Mouse (Mus musculus) limb, embryonic 12.5 days (tissue): ENCODE measurements around the gene Gm12248. TPM values are rescaled to one million over a fixed set of nuclear protein-coding genes. Genes with fewer than 3 reads are reported as not detected.

Experiments
- ATAC-seq: fragments of 200-750 bp; cut with Nextera tagmentation; 2 replicates; pipeline ENCODE4 v1.8.0; 2017; ENCODE audit warnings: low read depth, moderate TSS enrichment; ENCODE audit not compliant: insufficient number of reproducible peaks, insufficient read depth, low FRiP score, low TSS enrichment
- H3K27ac ChIP-seq: fragments of 300-500 bp; sonication (generic); 2 replicates; pipeline ENCODE4 v1.5.1; 2016; ENCODE audit warnings: mild to moderate bottlenecking, moderate library complexity
- H3K27me3 ChIP-seq: fragments of 300-500 bp; sonication (generic); 2 replicates; pipeline ENCODE4 v1.6.1; 2016; ENCODE audit warnings: mild to moderate bottlenecking, moderate library complexity
- H3K36me3 ChIP-seq: fragments of 300-500 bp; sonication (generic); 2 replicates; pipeline ENCODE4 v1.6.1; 2016; ENCODE audit warnings: mild to moderate bottlenecking, moderate library complexity
- H3K4me1 ChIP-seq: fragments of 300-500 bp; sonication (generic); replicated peaks from 2 replicates; pipeline ENCODE4 v1.6.1; 2016
- H3K4me2 ChIP-seq: fragments of 300-500 bp; sonication (generic); 2 replicates; pipeline ENCODE4 v1.6.1; 2016; ENCODE audit warnings: mild to moderate bottlenecking, moderate library complexity
- H3K4me3 ChIP-seq: fragments of 300-500 bp; sonication (generic); replicated peaks from 2 replicates; pipeline ENCODE4 v1.5.1; 2016; ENCODE audit warnings: mild to moderate bottlenecking
- H3K9ac ChIP-seq: fragments of 300-500 bp; sonication (generic); replicated peaks from 2 replicates; pipeline ENCODE4 v1.6.1; 2016; ENCODE audit warnings: mild to moderate bottlenecking, moderate library complexity
- H3K9me3 ChIP-seq: fragments of 300-500 bp; sonication (generic); 2 replicates; pipeline ENCODE4 v1.6.1; 2016; ENCODE audit warnings: mild to moderate bottlenecking, moderate library complexity
- WGBS: fragments of 180-500 bp; shearing (Covaris S2); methylation state at CpG from one replicate; pipeline ENCODE4 v1.1.7; 2016; 5-methylcytosine and 5-hydroxymethylcytosine counted together
- polyA plus RNA-seq: library from polyadenylated mRNA; unstranded; fragments of >200 nt; fragmentation: Nextera tagmentation; extraction: Ambion mirVana; gene quantifications from 2 replicates; pipeline ENCODE4 v1.2.1, GENCODE M21; 2016

Gene Gm12248
- polyA plus RNA-seq, 1 experiment from 2014 or later, result not detected

DNA sequence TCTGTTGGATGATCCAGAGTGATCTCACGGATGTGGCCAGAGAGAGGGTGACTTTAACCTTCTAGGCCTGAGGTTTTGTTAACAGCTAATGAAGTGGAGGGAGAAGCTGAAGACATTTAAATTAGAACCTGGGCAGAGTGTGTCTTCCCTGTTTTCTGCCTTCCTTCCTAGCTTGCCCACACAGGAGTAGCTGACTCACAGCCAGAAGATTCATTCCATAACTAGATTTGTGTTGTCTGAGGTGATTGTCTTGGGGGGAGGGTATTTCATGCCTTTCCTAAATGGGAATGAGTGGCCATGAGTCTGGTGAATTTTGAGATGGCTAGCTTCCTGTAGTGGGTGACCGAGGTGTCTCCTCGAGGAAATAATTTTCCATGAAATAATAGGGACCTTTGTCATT, 76.6 kb downstream of the Gm12248 start:
- Histone ChIP-seq H3K9ac (no peak overlapping the region), H3K27me3 (no peaks in the 10 kb centered on the region), H3K9me3 (no peaks in the 10 kb centered on the region), H3K4me1 (peaks cover 48% of the 10 kb centered on the region), H3K36me3 (no peaks in the 10 kb centered on the region), H3K27ac (no peak overlapping the region), H3K4me3 (no peak overlapping the region), H3K4me2 (no peak overlapping the region)
- no peak for ATAC-seq
- 63% methylated on average over 3 of the region's 3 CpGs for WGBS

DNA sequence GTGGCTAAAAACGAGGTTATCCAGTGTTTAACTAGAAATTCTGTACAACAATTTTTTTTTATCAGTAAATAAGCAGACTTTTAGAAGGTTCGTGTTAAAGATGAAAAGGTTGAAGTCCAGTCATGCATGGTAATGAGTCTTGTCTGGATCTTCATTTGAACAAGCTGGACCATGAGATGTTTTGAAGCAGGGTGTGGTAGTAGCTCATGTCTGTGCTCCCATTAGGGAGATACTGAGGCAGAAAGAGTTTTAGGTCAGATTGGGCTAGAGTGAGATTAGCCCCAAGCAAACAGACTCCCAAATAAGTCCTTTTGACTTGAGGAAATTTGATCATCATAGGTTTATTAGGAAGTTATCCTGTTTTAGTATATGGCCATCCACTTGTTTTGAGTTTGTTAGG, 77.6 kb downstream of the Gm12248 start:
- WGBS, result 82% methylated on average over 2 of the region's 2 CpGs
- H3K27ac ChIP-seq, result no peak overlapping the region
- no peak overlapping the region for H3K4me2 ChIP-seq
- no peaks in the 10 kb centered on the region for H3K9me3 ChIP-seq
- peaks cover 48% of the 10 kb centered on the region for H3K4me1 ChIP-seq
- H3K27me3 ChIP-seq, result no peaks in the 10 kb centered on the region
- no peaks in the 10 kb centered on the region for H3K36me3 ChIP-seq
- ATAC-seq, result no peak
- H3K9ac ChIP-seq, result no peak overlapping the region
- H3K4me3 ChIP-seq, result no peak overlapping the region

DNA sequence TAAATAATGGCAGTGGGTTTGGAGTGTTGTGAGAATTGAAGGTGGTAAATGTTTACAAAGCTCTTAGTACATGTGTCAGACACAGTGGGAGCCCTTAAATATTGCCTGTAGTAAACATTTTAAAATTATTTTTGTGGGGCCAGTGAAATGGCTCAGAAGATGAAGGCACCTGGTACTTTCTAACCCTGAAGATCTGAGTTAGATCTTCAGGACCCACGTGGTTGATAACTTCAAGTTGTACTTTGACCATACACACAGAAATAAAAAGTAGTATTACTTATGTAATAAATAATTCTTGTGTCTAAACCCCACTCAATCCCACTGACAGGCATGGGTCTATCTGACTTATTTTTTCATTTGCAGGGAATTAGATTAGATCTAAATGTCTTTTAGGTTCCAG, 78.3 kb downstream of the Gm12248 start:
- Histone ChIP-seq H3K36me3 (no peaks in the 10 kb centered on the region), H3K4me3 (no peak overlapping the region), H3K9ac (no peak overlapping the region), H3K4me2 (no peak overlapping the region), H3K4me1 (peaks cover 49% of the 10 kb centered on the region), H3K27me3 (no peaks in the 10 kb centered on the region), H3K9me3 (no peaks in the 10 kb centered on the region), H3K27ac (no peak overlapping the region)
- 71% methylated on average over 1 of the region's 1 CpGs for WGBS
- no peak for ATAC-seq

Other genes starting within 250 kb of the Gm12248 start
- 17.6 and 21.7 TPM in 2 replicates for gene Larp1, start 84.1 kb downstream of the Gm12248 start, polyA plus RNA-seq
- 106 and 109 TPM in 2 replicates for gene Cnot8, start 11.0 kb upstream of the Gm12248 start, polyA plus RNA-seq
- 28.9 and 29.7 TPM in 2 replicates for gene Gemin5, start 75.4 kb upstream of the Gm12248 start, polyA plus RNA-seq
- gene Mrpl22, start 78.5 kb upstream of the Gm12248 start, polyA plus RNA-seq, result 135 and 144 TPM in 2 replicates
- 2.3 and 2.4 TPM in 2 replicates for gene Igtp, start 106.4 kb upstream of the Gm12248 start, polyA plus RNA-seq
- gene Irgm2, start 106.5 kb upstream of the Gm12248 start, polyA plus RNA-seq, result 0.63 and 0.87 TPM in 2 replicates
- gene 4930438A08Rik, start 181.7 kb upstream of the Gm12248 start, polyA plus RNA-seq, result not detected in 2 replicates
- gene Zfp692, start 213.9 kb upstream of the Gm12248 start, polyA plus RNA-seq, result 28.0 and 29.2 TPM in 2 replicates
- gene Zfp672, start 237.2 kb upstream of the Gm12248 start, polyA plus RNA-seq, result 32.1 and 32.3 TPM in 2 replicates
- gene Sh3bp5l, start 237.6 kb upstream of the Gm12248 start, polyA plus RNA-seq, result 39.0 and 39.8 TPM in 2 replicates